Mouse (Mus musculus): ENCODE measurements around the gene Sh2d4b. TPM values are rescaled to one million over a fixed set of nuclear protein-coding genes. Genes with fewer than 3 reads are reported as not detected.

Gene Sh2d4b
- polyA plus RNA-seq, 1 experiment from 2014 or later: 1.5 TPM

GRCm38 (mm10) chr14:40886428-40887202 is 6.5 kb downstream of the Sh2d4b start:
- DNase-seq (ENCODE audit: low spot score) (peak; percentile 29), ATAC-seq (ENCODE audit: low FRiP score) (no peak)
- no peaks in the 10 kb centered on the region for H3K36me3 ChIP-seq (ENCODE audit: control insufficient read depth, insufficient read depth, low read length)
- 77% methylated on average over 6 of the region's 6 CpGs for WGBS
- H3K9me3 ChIP-seq (ENCODE audit: control insufficient read depth, low read length): no peaks in the 10 kb centered on the region
- H3K9ac ChIP-seq (ENCODE audit: low read depth, low read length): no peak overlapping the region
- no peak overlapping the region for H3K4me3 ChIP-seq (ENCODE audit: low read depth, low read length)
- no peaks in the 10 kb centered on the region for H3K4me1 ChIP-seq (replicated peaks; ENCODE audit: control insufficient read depth, insufficient read depth, low read length)
- H3K27me3 ChIP-seq (ENCODE audit: control insufficient read depth, insufficient read depth, low read length): no peaks in the 10 kb centered on the region
- H3K4me2 ChIP-seq (replicated peaks; ENCODE audit: low read depth, low read length): no peak overlapping the region
- no peak overlapping the region for H3K27ac ChIP-seq (ENCODE audit: low read depth, low read length)

DNA sequence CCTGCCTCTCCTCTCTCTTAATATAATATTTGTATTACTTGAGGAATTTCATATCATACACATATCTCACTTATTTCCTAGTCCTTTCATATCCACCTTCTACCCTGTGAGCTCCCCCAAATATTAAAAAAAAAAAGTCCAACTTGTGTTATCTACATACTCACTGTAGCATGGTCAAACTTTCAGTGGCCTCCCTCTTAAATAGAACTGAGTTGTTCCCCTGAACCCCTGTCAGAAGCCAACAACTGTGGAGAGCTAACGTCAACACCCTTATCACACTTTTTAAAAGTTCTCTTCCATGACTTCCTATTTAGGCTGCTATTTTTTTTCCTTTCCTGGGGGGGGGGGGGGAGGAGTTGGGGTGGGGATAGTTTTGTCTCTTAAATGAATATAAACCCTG is 7.3 kb downstream of the Sh2d4b start:
- Histone ChIP-seq H3K9me3 (ENCODE audit: control insufficient read depth, low read length) (no peaks in the 10 kb centered on the region), H3K4me2 (replicated peaks; ENCODE audit: low read depth, low read length) (no peak overlapping the region), H3K4me3 (ENCODE audit: low read depth, low read length) (no peak overlapping the region), H3K27ac (ENCODE audit: low read depth, low read length) (no peak overlapping the region), H3K4me1 (replicated peaks; ENCODE audit: control insufficient read depth, insufficient read depth, low read length) (no peaks in the 10 kb centered on the region), H3K9ac (ENCODE audit: low read depth, low read length) (no peak overlapping the region), H3K36me3 (ENCODE audit: control insufficient read depth, insufficient read depth, low read length) (no peaks in the 10 kb centered on the region), H3K27me3 (ENCODE audit: control insufficient read depth, insufficient read depth, low read length) (no peaks in the 10 kb centered on the region)
- no peak for DNase-seq (ENCODE audit: low spot score)
- no peak for ATAC-seq (ENCODE audit: low FRiP score)
- WGBS: 71% methylated on average over 1 of the region's 1 CpGs

DNA sequence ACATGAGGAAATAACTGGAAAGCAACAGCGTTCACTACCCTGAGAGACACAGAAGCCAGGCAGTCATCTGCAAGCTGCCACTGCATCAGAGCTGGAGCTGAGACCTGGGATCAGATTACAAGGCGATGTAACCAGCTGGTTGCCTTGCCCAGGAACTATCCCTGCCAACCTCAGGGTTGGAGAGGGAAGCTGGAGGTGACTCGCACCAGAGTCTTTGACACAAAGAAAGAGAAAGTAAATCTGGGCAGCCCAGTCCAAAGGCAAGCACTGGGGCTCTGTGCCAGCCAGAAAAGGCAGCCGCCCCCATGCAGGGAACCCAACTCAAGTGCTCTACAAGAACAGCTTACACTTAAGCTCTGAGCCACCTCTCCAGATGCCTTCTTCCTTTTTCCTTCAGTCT is 7.8 kb downstream of the Sh2d4b start:
- ATAC-seq (ENCODE audit: low FRiP score): no peak
- Histone ChIP-seq H3K9ac (ENCODE audit: low read depth, low read length) (no peak overlapping the region), H3K4me3 (ENCODE audit: low read depth, low read length) (no peak overlapping the region), H3K4me1 (replicated peaks; ENCODE audit: control insufficient read depth, insufficient read depth, low read length) (no peaks in the 10 kb centered on the region), H3K27ac (ENCODE audit: low read depth, low read length) (no peak overlapping the region), H3K4me2 (replicated peaks; ENCODE audit: low read depth, low read length) (no peak overlapping the region), H3K27me3 (ENCODE audit: control insufficient read depth, insufficient read depth, low read length) (no peaks in the 10 kb centered on the region), H3K9me3 (ENCODE audit: control insufficient read depth, low read length) (no peaks in the 10 kb centered on the region), H3K36me3 (ENCODE audit: control insufficient read depth, insufficient read depth, low read length) (no peaks in the 10 kb centered on the region)
- 25% methylated on average over 4 of the region's 4 CpGs for WGBS
- no peak for DNase-seq (ENCODE audit: low spot score)

GRCm38 (mm10) chr14:40874565-40874964 is 18.5 kb downstream of the Sh2d4b start:
- H3K4me2 ChIP-seq (replicated peaks; ENCODE audit: low read depth, low read length): no peak overlapping the region
- H3K4me1 ChIP-seq (replicated peaks; ENCODE audit: control insufficient read depth, insufficient read depth, low read length): no peaks in the 10 kb centered on the region
- no peaks in the 10 kb centered on the region for H3K9me3 ChIP-seq (ENCODE audit: control insufficient read depth, low read length)
- no peak overlapping the region for H3K9ac ChIP-seq (ENCODE audit: low read depth, low read length)
- no peaks in the 10 kb centered on the region for H3K27me3 ChIP-seq (ENCODE audit: control insufficient read depth, insufficient read depth, low read length)
- H3K36me3 ChIP-seq (ENCODE audit: control insufficient read depth, insufficient read depth, low read length): no peaks in the 10 kb centered on the region
- H3K27ac ChIP-seq (ENCODE audit: low read depth, low read length): no peak overlapping the region
- DNase-seq (ENCODE audit: low spot score) (no peak), ATAC-seq (ENCODE audit: low FRiP score) (no peak)
- H3K4me3 ChIP-seq (ENCODE audit: low read depth, low read length): no peak overlapping the region

DNA sequence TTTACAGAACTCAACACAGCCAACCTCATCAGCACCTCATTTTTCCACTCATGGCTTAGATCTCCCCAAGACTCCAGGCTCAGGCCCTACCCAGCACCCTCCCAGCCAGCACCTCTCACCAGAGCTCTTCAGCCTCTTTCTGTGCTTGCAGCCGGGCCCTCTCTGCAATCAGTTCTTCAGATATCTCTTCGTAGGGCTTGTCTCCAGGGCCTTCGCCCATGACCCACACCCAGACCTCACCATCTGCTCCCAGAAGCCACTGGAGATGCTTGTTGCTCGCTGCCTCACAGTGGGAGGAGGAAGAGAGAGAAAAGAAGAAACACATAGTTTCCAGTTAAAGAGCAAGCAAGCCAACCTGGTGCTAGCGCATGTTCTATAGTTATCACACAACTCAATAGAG is 19.1 kb downstream of the Sh2d4b start:
- Histone ChIP-seq H3K4me1 (replicated peaks; ENCODE audit: control insufficient read depth, insufficient read depth, low read length) (no peaks in the 10 kb centered on the region), H3K36me3 (ENCODE audit: control insufficient read depth, insufficient read depth, low read length) (no peaks in the 10 kb centered on the region), H3K9ac (ENCODE audit: low read depth, low read length) (no peak overlapping the region), H3K27ac (ENCODE audit: low read depth, low read length) (no peak overlapping the region), H3K9me3 (ENCODE audit: control insufficient read depth, low read length) (no peaks in the 10 kb centered on the region), H3K4me3 (ENCODE audit: low read depth, low read length) (no peak overlapping the region), H3K4me2 (replicated peaks; ENCODE audit: low read depth, low read length) (no peak overlapping the region), H3K27me3 (ENCODE audit: control insufficient read depth, insufficient read depth, low read length) (no peaks in the 10 kb centered on the region)
- 96% methylated on average over 5 of the region's 5 CpGs for WGBS
- no peak for ATAC-seq (ENCODE audit: low FRiP score)
- no peak for DNase-seq (ENCODE audit: low spot score)

GRCm38 (mm10) chr14:40870598-40870997 is 22.5 kb downstream of the Sh2d4b start:
- no peaks in the 10 kb centered on the region for H3K4me1 ChIP-seq (replicated peaks; ENCODE audit: control insufficient read depth, insufficient read depth, low read length)
- ATAC-seq (ENCODE audit: low FRiP score) (no peak), DNase-seq (ENCODE audit: low spot score) (no peak)
- no peak overlapping the region for H3K9ac ChIP-seq (ENCODE audit: low read depth, low read length)
- H3K36me3 ChIP-seq (ENCODE audit: control insufficient read depth, insufficient read depth, low read length): no peaks in the 10 kb centered on the region
- no peaks in the 10 kb centered on the region for H3K27me3 ChIP-seq (ENCODE audit: control insufficient read depth, insufficient read depth, low read length)
- no peak overlapping the region for H3K4me2 ChIP-seq (replicated peaks; ENCODE audit: low read depth, low read length)
- 79% methylated on average over 3 of the region's 3 CpGs for WGBS
- H3K27ac ChIP-seq (ENCODE audit: low read depth, low read length): no peak overlapping the region
- H3K9me3 ChIP-seq (ENCODE audit: control insufficient read depth, low read length): no peaks in the 10 kb centered on the region
- no peak overlapping the region for H3K4me3 ChIP-seq (ENCODE audit: low read depth, low read length)

- H3K36me3 ChIP-seq (ENCODE audit: control insufficient read depth, insufficient read depth, low read length): no peaks in the 10 kb centered on the region
- H3K27ac ChIP-seq (ENCODE audit: low read depth, low read length): no peak overlapping the region
- ATAC-seq (ENCODE audit: low FRiP score): no peak
- DNase-seq (ENCODE audit: low spot score): peak; percentile 4
- no peak overlapping the region for H3K9ac ChIP-seq (ENCODE audit: low read depth, low read length)
- no peaks in the 10 kb centered on the region for H3K27me3 ChIP-seq (ENCODE audit: control insufficient read depth, insufficient read depth, low read length)
- no peaks in the 10 kb centered on the region for H3K9me3 ChIP-seq (ENCODE audit: control insufficient read depth, low read length)
- H3K4me3 ChIP-seq (ENCODE audit: low read depth, low read length): no peak overlapping the region
- no peak overlapping the region for H3K4me2 ChIP-seq (replicated peaks; ENCODE audit: low read depth, low read length)
- no peaks in the 10 kb centered on the region for H3K4me1 ChIP-seq (replicated peaks; ENCODE audit: control insufficient read depth, insufficient read depth, low read length)
- WGBS: 57% methylated on average over 6 of the region's 6 CpGs
Observed at GRCm38 (mm10) chr14:40864811-40865514, 28.1 kb downstream of the Sh2d4b start.

- Histone ChIP-seq H3K9ac (ENCODE audit: low read depth, low read length) (no peak overlapping the region), H3K4me3 (ENCODE audit: low read depth, low read length) (no peak overlapping the region), H3K27ac (ENCODE audit: low read depth, low read length) (no peak overlapping the region), H3K9me3 (ENCODE audit: control insufficient read depth, low read length) (no peaks in the 10 kb centered on the region), H3K27me3 (ENCODE audit: control insufficient read depth, insufficient read depth, low read length) (no peaks in the 10 kb centered on the region), H3K4me1 (replicated peaks; ENCODE audit: control insufficient read depth, insufficient read depth, low read length) (no peaks in the 10 kb centered on the region), H3K4me2 (replicated peaks; ENCODE audit: low read depth, low read length) (no peak overlapping the region), H3K36me3 (ENCODE audit: control insufficient read depth, insufficient read depth, low read length) (no peaks in the 10 kb centered on the region)
- DNase-seq (ENCODE audit: low spot score) (no peak), ATAC-seq (ENCODE audit: low FRiP score) (no peak)
- 86% methylated on average over 3 of the region's 3 CpGs for WGBS
Observed at GRCm38 (mm10) chr14:40863659-40864058, 29.4 kb downstream of the Sh2d4b start.

- Histone ChIP-seq H3K9ac (ENCODE audit: low read depth, low read length) (no peak overlapping the region), H3K9me3 (ENCODE audit: control insufficient read depth, low read length) (no peaks in the 10 kb centered on the region), H3K36me3 (ENCODE audit: control insufficient read depth, insufficient read depth, low read length) (no peaks in the 10 kb centered on the region), H3K27ac (ENCODE audit: low read depth, low read length) (no peak overlapping the region), H3K27me3 (ENCODE audit: control insufficient read depth, insufficient read depth, low read length) (no peaks in the 10 kb centered on the region), H3K4me3 (ENCODE audit: low read depth, low read length) (no peak overlapping the region), H3K4me2 (replicated peaks; ENCODE audit: low read depth, low read length) (no peak overlapping the region), H3K4me1 (replicated peaks; ENCODE audit: control insufficient read depth, insufficient read depth, low read length) (no peaks in the 10 kb centered on the region)
- DNase-seq (ENCODE audit: low spot score): no peak
- no peak for ATAC-seq (ENCODE audit: low FRiP score)
Observed at GRCm38 (mm10) chr14:40863022-40863421, 30.0 kb downstream of the Sh2d4b start.
